Mouse (Mus musculus): ENCODE data around the gene Auts2.

The Auts2 gene

GRCm38 (mm10) chr5:131805277-131805676 lies 737.9 kb downstream of the Auts2 start:
- no peak for DNase-seq (ENCODE audit: low read depth, low spot score)

GRCm38 (mm10) chr5:131803609-131804008 lies 739.5 kb downstream of the Auts2 start:
- no peak for DNase-seq (ENCODE audit: low read depth, low spot score)

GRCm38 (mm10) chr5:131802340-131803036 lies 740.7 kb downstream of the Auts2 start:
- DNase-seq (ENCODE audit: low read depth, low spot score) = no peak

- DNase-seq (ENCODE audit: low read depth, low spot score) = no peak
Measured at GRCm38 (mm10) chr5:131801924-131802323, 741.2 kb downstream of the Auts2 start.

- no peak for DNase-seq (ENCODE audit: low read depth, low spot score)
Measured at GRCm38 (mm10) chr5:131798373-131798772, 744.8 kb downstream of the Auts2 start.

- no peak for DNase-seq (ENCODE audit: low read depth, low spot score)
Measured at GRCm38 (mm10) chr5:131797044-131797443, 746.1 kb downstream of the Auts2 start.

DNA sequence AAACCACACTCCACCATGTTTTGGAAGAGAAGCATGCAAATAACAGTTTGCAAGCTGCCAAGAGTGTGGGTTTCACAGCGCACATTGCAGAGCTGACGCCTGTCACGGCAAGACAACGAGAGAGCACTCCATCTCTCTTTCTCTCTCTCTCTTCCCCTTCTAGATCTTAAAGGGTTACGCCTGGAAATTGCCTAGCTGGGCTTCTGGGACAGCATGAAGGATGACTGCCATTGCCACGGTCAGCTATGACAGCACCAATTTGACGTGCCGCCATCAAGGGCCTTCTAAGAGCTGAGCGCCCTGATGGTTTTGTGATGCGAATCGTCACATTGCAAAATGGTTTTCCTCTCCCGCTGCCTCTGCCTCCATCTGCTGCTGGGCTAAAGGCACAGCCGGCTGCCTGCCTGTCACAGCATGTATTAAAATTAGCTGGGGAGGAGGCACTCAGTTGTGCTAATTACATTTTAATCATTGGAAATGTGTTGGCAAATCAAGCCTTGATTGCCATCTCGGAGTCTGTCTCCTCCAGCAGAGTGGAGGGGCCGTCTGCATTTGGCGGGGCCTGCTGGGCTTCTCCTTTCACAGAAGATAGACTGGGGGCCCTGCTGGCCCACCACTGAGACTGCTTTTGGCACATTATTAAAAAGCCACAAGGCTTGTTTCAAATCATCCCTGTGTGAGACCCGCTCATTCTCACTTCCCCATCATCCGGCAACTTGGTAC lies 748.6 kb downstream of the Auts2 start:
- DNase-seq (ENCODE audit: low read depth, low spot score) = peak; percentile 31

DNA sequence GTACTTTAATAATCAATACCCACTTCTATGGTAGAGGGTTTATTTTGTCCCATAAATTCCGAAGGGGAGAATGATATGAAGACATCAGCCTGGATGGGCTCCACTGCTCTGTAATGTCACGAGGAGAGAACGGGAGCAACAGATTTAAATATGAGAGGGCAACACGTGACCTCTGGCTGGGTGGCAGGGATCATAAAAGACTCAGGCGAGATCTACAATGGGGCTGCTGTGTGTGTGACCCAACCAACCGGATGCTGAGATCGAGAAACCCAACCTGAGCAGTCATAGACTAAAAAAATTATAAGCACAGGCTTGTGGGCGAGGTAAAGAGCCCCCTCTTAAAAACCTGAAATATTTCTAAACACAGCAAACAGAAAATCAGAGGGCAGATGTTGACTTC lies 753.5 kb downstream of the Auts2 start:
- DNase-seq (ENCODE audit: low read depth, low spot score) = no peak

DNA sequence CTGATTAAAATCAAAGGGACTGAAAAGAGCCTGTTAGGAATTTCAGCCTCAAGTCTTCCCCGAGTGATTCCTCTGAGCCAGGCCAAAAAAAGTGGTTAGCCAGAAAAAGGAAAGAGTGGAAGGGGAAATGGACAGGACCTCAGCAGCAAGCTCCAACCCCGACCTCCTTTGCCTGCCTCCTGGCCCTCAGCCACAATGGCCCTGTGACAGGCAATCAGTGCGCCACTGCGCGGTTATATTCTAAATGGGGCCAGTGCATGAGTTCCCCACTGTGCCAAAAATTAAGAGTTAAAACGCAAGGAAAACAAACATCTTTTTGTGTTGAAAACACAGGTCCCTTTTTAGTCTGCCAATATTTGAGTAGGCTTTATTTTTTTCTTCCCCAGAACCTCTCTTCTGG lies 755.1 kb downstream of the Auts2 start:
- no peak for DNase-seq (ENCODE audit: low read depth, low spot score)

DNA sequence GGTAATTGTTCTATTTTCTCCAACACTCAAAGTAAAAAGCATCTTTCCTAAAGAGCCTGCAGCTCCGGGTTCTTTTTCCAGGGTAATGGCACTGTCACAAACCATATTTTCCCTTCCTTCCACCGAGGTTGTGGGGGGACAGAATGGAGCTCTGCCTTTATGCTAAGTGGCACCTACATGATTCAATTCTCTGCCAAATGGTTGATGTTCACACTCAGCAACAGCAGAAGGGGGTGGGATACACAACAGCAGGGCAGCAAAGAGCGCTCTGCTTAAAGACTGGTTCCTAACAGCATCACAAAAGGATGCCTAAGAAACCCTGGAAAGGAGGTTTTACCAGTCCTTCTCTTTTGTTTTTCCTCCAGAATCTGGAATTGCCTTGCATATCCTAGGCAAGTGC lies 759.9 kb downstream of the Auts2 start:
- DNase-seq (ENCODE audit: low read depth, low spot score) = peak; percentile 43

GRCm38 (mm10) chr5:131781063-131781462 lies 762.1 kb downstream of the Auts2 start:
- no peak for DNase-seq (ENCODE audit: low read depth, low spot score)

GRCm38 (mm10) chr5:131779171-131779570 lies 764.0 kb downstream of the Auts2 start:
- peak; percentile 48 for DNase-seq (ENCODE audit: low read depth, low spot score)

- DNase-seq (ENCODE audit: low read depth, low spot score) = no peak
Measured at GRCm38 (mm10) chr5:131775672-131776071, 767.5 kb downstream of the Auts2 start.

- no peak for DNase-seq (ENCODE audit: low read depth, low spot score)
Measured at GRCm38 (mm10) chr5:131775222-131775621, 767.9 kb downstream of the Auts2 start.

- DNase-seq (ENCODE audit: low read depth, low spot score) = no peak
Measured at GRCm38 (mm10) chr5:131774792-131775191, 768.4 kb downstream of the Auts2 start.

DNA sequence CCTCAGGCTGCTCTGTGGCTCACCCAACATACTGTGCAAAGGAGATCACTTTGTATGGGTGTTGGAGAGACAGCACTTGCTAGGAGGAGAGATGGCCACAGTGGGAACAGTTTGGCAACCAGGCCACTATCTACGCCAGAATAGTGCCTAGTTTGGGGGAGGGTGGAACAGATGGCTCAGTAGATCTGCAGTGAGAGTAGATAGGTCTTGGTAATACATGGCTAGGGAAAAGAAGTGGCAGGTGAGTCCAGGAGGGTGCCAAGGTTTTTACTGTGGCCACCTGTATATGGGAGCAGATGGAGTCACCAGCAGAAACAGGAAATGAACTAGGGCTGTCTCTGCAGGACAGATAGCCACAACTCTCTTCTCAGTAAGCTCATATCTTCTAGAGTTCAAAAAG lies 770.5 kb downstream of the Auts2 start:
- no peak for DNase-seq (ENCODE audit: low read depth, low spot score)

DNA sequence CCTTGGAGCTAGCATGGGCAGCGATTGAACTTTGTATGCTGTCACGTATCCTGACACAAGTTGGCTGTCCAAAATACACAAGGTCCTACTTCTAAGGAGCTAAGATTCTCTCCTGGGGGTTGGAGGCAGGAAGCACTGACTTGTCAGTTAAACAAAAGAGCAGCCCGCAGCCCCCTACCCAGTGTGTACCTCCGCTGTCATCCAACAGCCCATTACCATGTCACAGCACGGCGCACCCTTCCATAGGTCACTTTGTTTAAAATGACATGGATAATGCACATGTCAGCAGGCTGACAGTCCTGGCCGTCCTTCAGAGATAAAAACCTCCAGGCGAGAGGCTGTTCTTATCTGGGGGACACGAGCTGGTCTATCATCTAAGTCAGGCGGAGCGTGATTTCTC lies 773.9 kb downstream of the Auts2 start:
- no peak for DNase-seq (ENCODE audit: low read depth, low spot score)

DNA sequence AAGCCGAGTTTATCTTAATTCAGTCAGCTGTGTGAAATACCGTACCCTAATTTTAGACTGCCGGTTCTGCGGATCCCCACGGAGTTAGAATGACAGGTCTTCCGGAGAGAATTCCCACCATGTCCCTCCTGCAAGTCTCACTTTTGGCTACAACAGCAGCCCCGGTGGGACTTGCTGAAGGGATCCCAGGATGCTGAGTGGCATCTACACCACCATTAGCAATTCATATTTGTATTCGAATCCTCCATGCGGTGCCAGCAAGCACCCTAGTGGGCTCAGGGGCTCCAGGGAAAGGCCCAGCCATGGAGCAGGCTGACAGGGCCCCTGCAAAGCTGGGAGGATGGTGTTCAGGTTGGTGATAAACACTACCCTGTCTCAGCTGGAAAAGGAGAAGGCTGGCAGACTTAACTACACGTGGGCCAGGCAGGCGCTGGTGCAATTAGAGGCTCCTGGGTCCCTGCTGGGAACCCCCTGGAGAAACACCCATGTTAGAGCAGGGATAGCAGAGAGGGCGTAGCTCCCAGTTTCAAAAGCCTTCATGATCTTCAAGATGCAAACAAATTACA lies 775.4 kb downstream of the Auts2 start:
- DNase-seq (ENCODE audit: low read depth, low spot score) = no peak

DNA sequence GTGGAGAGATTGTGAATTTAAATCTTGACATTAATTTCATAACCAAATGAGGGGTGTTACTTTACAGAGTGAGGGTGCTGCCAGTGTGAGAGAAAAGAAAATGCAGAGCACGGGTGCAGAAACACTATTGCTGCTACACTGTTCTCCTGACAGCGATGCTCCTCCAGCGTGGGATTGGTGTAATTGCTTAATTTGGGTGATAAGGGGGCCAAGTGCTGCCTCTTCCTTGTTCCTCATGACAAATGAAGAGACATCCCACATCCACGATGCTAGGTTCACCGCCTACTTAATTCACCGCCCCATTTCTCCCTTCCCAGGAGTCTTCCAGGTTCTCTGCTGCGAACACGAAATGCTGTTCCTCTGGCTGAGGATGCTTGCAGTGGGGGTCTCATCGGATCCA lies 776.0 kb downstream of the Auts2 start:
- no peak for DNase-seq (ENCODE audit: low read depth, low spot score)

- no peak for DNase-seq (ENCODE audit: low read depth, low spot score)
Measured at GRCm38 (mm10) chr5:131759432-131759831, 783.7 kb downstream of the Auts2 start.

DNA sequence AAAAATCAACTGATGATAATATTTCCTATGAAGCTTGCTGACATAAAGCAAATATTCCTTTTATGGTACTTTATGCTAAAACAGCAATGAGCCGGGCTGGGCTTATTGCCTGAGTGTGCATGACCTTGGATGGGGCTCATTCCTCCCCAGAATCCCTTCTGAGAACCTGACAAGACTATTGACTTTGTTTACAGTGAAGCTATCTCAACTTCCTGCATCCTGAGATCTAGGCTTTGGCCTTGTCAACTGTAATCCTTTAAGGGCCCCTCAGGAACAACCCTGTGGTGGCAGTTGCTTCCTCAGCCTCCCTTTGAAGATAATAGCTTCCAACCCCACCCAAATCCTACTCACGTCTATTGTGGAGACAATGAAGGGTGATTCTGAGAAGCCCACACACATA lies 792.8 kb downstream of the Auts2 start:
- peak; percentile 48 for DNase-seq (ENCODE audit: low read depth, low spot score)

DNA sequence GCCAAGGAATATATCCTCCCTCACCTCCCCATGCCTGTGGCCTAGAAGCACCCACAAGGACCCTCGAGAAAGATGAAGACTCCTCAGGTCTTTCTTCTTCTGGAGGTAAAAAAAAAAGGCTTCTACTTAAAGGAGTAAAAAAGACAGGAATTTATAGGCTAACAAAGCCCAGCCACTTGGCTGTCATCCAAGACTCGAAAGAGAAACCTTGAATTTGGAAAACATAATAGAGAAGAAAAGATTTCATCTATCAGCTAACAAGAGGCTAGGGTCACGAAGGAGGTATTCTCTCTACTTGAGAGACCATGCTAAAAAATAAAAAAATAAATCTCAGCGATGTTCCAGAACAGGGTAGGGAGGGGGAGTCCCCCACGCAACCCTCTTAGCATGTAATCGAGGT lies 793.9 kb downstream of the Auts2 start:
- no peak for DNase-seq (ENCODE audit: low read depth, low spot score)

DNA sequence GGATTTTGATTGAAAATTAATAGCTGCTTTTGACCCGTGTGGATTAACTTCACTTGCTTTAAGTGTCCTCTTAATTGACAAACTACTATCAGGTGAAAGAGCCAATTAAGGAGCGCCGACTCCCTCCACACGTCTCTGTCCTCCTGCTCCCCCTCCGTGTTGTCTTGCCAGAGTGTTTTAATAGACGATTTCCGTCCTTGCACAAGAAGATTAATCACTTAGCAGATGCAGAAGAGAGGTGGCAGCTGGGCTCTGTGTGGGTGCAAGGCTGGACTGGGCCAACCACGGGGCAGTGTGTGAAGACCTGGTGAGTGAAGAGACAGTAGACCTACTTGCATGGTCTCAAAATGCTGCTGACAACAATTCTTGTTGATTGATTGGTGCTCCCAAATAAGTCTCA lies 800.1 kb downstream of the Auts2 start:
- no peak for DNase-seq (ENCODE audit: low read depth, low spot score)
